Mouse (Mus musculus) Patski (cell line): Measurements from ENCODE around the gene Rsad2. TPM values are rescaled to one million over a fixed set of nuclear protein-coding genes. Genes with fewer than 3 reads are reported as not detected.

Source experiments
- ATAC-seq: fragments of 100-300 bp; one replicate; pipeline ENCODE4 v1.8.0; 2021
- CTCF ChIA-PET: fragments of 350-600 bp; sonication (Branson Sonifier 250); formaldehyde crosslinking; loops from one replicate; lab custom pipeline; 2022; ENCODE audit warnings: inconsistent platforms; lab: Charles Lee
- POLR2A ChIA-PET: fragments of 350-600 bp; sonication (Branson Sonifier 250); formaldehyde crosslinking; loops from one replicate; lab custom pipeline; 2022; ENCODE audit warnings: antibody characterized with exemption, inconsistent platforms; lab: Charles Lee
- DNase-seq: peaks from one replicate; pipeline ENCODE4 v3.0.0-alpha.2; 2011; ENCODE audit warnings: low read depth, low spot score
- H3K27me3 ChIP-seq: fragments of 371-371 bp; one replicate; pipeline ENCODE4 v1.5.1; 2021
- CTCF ChIP-seq: fragments of 100-300 bp; IDR thresholded peaks from one replicate; pipeline ENCODE4 v1.5.1; 2021
- in situ Hi-C: fragments of 300-500 bp; cut with MboI; formaldehyde crosslinking; loops from 3 replicates; pipeline ENCODE4 v1.11.1; 2018; ENCODE audit warnings: low pct_unique_long_range_greater_than_20kb, mixed read lengths
- polyA plus RNA-seq: library from polyadenylated mRNA; unstranded; gene quantifications from one replicate; pipeline ENCODE4 v1.2.3, GENCODE M21; 2021

Rsad2 gene
- polyA plus RNA-seq, 1 experiment from 2014 or later = 0.28 TPM

DNA sequence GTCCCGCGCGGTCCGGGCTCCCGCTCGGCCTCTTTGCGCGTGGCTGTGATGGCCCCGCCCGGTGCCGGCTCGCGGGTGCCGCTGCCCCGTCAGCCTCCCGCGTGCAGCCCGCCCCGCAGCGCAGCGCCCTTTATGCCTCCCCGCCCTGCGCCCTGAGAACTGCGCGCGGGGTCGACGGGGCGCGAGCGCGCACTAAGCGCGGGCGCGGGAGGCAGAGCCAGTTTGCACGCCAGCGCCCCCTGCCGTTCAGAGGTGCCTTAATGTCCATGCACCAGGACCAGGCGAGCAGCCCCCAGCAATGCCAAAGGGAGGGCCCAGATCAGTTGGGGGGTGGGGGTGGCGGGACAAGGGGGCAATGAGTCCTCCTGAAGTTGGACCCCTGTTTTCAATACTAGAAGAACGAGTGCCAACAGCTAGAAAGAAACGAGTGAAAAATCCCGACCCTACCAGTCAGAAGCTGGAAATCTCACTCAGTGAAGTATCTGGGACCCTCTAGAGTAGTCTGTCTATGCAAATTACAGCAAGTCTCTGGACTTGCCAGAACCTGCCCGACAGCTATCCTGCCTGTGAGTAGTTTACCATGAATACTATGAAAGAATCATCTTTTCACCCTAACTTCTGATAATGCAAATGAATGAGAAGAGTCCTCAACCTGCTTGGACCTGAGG, 41.0 kb downstream of the Rsad2 start, which contains the start of gene Rnf144a:
TSS of gene Rnf144a (minus strand) at position 151 of the 668 bp plus-strand sequence.
- peak; percentile 98 for TF ChIP-seq CTCF
- ChIA-PET CTCF (interaction anchor here (1.0 to 3.3 kb wide), 3 partner anchors 19 to 100 kb away, joined by 3 to 17 read pairs (median 3); no protein-coding TSS in a partner anchor), POLR2A (no interaction called here)
- DNase-seq = no peak
- no peaks in the 10 kb centered on the region for H3K27me3 ChIP-seq
- peak; percentile 91 for ATAC-seq
- in situ Hi-C loops = loop anchor here (5.0 to 25.0 kb wide), 2 partner anchors 103 to 1328 kb away; partner anchors contain the start of gene Id2

- DNase-seq = no peak
- TF ChIP-seq CTCF = no peak
- CTCF ChIA-PET = interaction anchor here (1.0 to 3.3 kb wide), 2 partner anchors 19 to 100 kb away, joined by 3 to 17 read pairs; no protein-coding TSS in a partner anchor
- ATAC-seq = peak; percentile 58
- POLR2A ChIA-PET = no interaction called here
- H3K27me3 ChIP-seq = no peaks in the 10 kb centered on the region
- in situ Hi-C loops = loop anchor here (5.0 to 25.0 kb wide), 2 partner anchors 102 to 1327 kb away; partner anchors contain the start of gene Id2
Measured at GRCm38 (mm10) chr12:26414451-26415103, 41.7 kb downstream of the Rsad2 start.

- in situ Hi-C loops = loop anchor here (25.0 kb wide), 1 partner anchor 1327 kb away; the partner anchor contains the start of gene Id2
- DNase-seq (no peak), ATAC-seq (no peak)
- POLR2A ChIA-PET = no interaction called here
- CTCF ChIA-PET = interaction anchor here (3.3 kb wide), 1 partner anchor 99 kb away, joined by 17 read pairs; no protein-coding TSS in a partner anchor
- no peak for TF ChIP-seq CTCF
- H3K27me3 ChIP-seq = no peaks in the 10 kb centered on the region
Measured at GRCm38 (mm10) chr12:26413961-26414411, 42.3 kb downstream of the Rsad2 start.

- ATAC-seq (no peak), DNase-seq (no peak)
- POLR2A ChIA-PET = no interaction called here
- TF ChIP-seq CTCF = no peak
- H3K27me3 ChIP-seq = no peaks in the 10 kb centered on the region
- CTCF ChIA-PET = no interaction called here
- in situ Hi-C loops = loop anchor here (25.0 kb wide), 1 partner anchor 1326 kb away; the partner anchor contains the start of gene Id2
Measured at GRCm38 (mm10) chr12:26412802-26413201, 43.5 kb downstream of the Rsad2 start.

- H3K27me3 ChIP-seq = no peaks in the 10 kb centered on the region
- TF ChIP-seq CTCF = no peak
- ATAC-seq = no peak
- in situ Hi-C loops = loop anchor here (25.0 kb wide), 1 partner anchor 1325 kb away; the partner anchor contains the start of gene Id2
- CTCF ChIA-PET = no interaction called here
- no peak for DNase-seq
- POLR2A ChIA-PET = no interaction called here
Measured at GRCm38 (mm10) chr12:26411841-26412450, 44.3 kb downstream of the Rsad2 start.

- ATAC-seq (no peak), DNase-seq (no peak)
- in situ Hi-C loops = loop anchor here (25.0 kb wide), 1 partner anchor 1323 kb away; the partner anchor contains the start of gene Id2
- TF ChIP-seq CTCF = no peak
- POLR2A ChIA-PET = no interaction called here
- H3K27me3 ChIP-seq = no peaks in the 10 kb centered on the region
- CTCF ChIA-PET = interaction anchor here (1.4 kb wide), 1 partner anchor 73 kb away, joined by 3 read pairs; no protein-coding TSS in a partner anchor
Measured at GRCm38 (mm10) chr12:26410443-26410842, 45.8 kb downstream of the Rsad2 start.

DNA sequence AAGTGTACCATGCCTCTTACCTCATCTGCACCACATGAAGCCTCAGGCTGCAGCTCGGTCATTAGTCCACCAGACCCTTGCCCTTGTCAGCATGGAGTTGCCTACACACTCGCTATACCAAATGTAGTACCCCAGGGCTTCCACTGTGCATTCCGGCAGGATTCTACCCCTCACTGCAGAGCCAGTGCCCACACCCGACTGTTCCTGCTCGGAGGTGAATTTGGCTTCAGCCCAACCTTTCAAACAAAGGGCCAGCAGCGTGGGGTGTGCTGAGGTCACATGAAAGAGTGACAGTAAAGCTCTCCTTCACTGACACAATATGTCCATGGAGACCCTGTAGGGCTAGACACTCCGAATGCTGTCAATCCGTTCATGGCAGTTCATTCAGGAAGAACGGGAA, 47.5 kb downstream of the Rsad2 start:
- no peaks in the 10 kb centered on the region for H3K27me3 ChIP-seq
- ChIA-PET POLR2A (no interaction called here), CTCF (no interaction called here)
- in situ Hi-C loops = loop anchor here (25.0 kb wide), 1 partner anchor 1321 kb away; the partner anchor contains the start of gene Id2
- DNase-seq (no peak), ATAC-seq (no peak)
- no peak for TF ChIP-seq CTCF

DNA sequence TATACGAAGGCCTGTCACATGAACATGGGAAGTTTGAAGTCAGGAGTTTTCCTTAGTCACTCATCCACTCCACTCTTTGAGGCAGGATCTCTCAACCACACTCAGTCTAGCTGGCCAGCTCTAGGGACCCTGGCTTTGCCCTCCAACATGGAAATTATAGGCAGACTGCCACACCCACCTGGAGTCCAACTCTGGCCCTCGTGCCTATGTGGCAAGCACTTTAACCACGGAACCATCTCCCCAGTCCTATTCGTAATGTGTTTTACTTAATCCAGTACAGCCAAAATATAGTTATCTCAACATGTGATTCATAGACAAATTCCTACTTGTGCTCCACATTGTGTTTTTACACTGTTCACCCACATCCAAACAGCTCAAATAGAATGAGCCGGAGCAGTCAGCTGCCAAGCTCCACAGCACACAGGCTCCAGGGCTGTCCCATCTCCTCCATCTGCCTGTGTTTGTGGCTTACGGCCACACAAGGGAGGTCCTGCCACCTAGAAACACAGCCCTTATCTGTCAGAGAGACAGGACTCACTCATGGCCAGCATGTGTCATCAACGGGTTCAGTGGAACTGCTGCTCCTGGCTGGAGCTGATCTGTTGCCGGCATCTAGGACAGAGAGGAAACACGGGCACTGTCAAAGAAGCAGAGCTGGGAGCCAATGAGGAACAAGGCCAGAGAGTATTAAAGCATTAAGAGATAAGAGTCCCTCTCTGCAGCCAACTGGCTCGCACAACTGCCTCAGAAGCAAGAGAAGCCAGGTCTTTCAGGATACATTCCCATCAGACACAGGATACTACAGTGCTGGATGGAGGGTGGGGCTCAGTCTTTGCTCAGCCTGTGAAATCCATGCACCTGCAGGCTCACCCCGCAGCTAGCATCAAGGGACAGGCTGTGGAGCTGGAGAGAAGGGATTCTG, 51.2 kb downstream of the Rsad2 start:
- H3K27me3 ChIP-seq = no peaks in the 10 kb centered on the region
- CTCF ChIA-PET = interaction anchor here (1.3 to 2.8 kb wide), 2 partner anchors 31 to 90 kb away, joined by 3 to 6 read pairs; no protein-coding TSS in a partner anchor
- peak; percentile 77 for ATAC-seq
- no peak for TF ChIP-seq CTCF
- POLR2A ChIA-PET = no interaction called here
- peak; percentile 17 for DNase-seq
- in situ Hi-C loops = loop anchor here (25.0 kb wide), 1 partner anchor 1318 kb away; the partner anchor contains the start of gene Id2

GRCm38 (mm10) chr12:26403372-26404125, 52.7 kb downstream of the Rsad2 start:
- POLR2A ChIA-PET = no interaction called here
- no peak for TF ChIP-seq CTCF
- in situ Hi-C loops = loop anchor here (25.0 kb wide), 1 partner anchor 1316 kb away; the partner anchor contains the start of gene Id2
- CTCF ChIA-PET = interaction anchor here (2.8 kb wide), 1 partner anchor 89 kb away, joined by 6 read pairs; no protein-coding TSS in a partner anchor
- H3K27me3 ChIP-seq = no peaks in the 10 kb centered on the region
- DNase-seq (no peak), ATAC-seq (no peak)
